Mouse (Mus musculus): Measurements from ENCODE around the gene Cga.

The Cga gene

GRCm38 (mm10) chr4:34893479-34893878, at the start of gene Cga:
Gene Cga (plus strand): TSS chr4:34893779.
- no peak for DNase-seq (ENCODE audit: low spot score)

GRCm38 (mm10) chr4:34843839-34844238, 49.7 kb upstream of the Cga start:
- no peak for DNase-seq (ENCODE audit: low spot score)

DNA sequence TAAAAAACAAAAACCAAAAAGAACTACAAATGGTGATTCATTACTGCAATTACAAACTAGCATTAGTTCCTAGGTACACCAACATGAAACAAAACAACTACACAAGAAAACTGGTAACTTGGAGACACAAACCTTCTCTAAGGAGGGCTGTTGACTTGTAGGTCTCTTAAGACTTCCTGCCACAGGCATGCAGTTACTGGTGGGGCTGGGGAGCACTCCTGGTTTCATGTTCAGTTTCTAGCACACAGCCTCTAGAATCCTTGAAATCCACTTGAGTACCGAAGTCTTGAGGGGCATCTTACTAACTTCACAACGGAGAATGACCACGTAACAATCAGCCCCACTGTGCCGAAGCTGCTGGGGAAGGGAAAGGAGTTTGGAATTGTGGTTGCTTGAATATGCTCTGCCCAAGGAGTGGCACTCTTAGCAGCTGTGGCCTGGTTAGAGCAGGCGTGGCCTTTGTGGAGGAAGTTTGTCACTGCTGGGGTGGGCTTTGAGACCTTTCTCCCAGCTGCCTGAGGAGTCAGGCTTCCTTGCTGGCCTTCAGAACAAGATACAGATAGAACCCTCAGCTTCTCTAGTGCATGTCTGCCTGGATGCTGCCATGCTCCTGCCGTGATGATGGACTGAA, 45.8 kb upstream of the Cga start:
- no peak for DNase-seq (ENCODE audit: low spot score)

GRCm38 (mm10) chr4:34850156-34850555, 43.4 kb upstream of the Cga start:
- no peak for DNase-seq (ENCODE audit: low spot score)

GRCm38 (mm10) chr4:34852051-34852450, 41.5 kb upstream of the Cga start:
- no peak for DNase-seq (ENCODE audit: low spot score)

- no peak for DNase-seq (ENCODE audit: low spot score)
Observed at GRCm38 (mm10) chr4:34855966-34856365, 37.6 kb upstream of the Cga start.

- DNase-seq (ENCODE audit: low spot score) = no peak
Observed at GRCm38 (mm10) chr4:34858903-34859302, 34.7 kb upstream of the Cga start.

DNA sequence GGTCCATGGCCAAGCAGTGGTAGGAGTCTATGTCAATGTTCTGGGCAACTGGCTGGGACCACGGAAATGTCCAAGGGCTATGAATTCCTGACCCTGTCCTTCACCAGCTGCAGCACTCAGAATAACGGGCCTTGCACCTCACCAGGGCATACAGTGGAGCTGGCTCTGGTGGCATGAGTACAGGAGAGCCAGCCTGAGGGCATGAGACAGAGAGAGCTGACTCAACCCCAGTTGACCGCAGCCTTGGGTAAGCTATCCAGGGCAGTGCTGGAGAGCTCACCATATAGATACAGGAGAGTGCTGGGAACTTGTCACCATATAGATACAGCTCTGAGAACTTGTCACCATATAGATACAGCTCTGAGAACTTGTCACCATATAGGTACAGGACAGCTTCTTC, 34.2 kb upstream of the Cga start:
- DNase-seq (ENCODE audit: low spot score) = no peak

DNA sequence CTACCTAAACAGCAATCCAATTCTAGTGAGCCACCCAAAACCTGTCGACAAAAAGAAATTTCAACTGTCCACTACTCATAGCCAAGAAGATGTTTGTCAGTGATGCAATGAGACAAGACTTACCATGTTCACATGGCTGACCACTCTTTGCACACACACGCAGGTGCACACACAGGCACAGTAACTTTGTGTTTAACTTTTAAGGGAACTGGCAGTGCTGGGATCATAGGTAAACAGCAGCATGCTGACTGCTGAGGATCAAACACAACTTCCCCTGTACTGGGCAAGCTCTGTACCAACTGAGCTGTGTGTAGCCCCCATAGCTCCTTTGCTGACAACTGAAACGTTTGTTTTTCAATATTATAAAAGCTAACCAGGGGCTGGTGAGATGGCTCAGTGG, 32.1 kb upstream of the Cga start:
- DNase-seq (ENCODE audit: low spot score) = no peak

- no peak for DNase-seq (ENCODE audit: low spot score)
Observed at GRCm38 (mm10) chr4:34869813-34870212, 23.8 kb upstream of the Cga start.

DNA sequence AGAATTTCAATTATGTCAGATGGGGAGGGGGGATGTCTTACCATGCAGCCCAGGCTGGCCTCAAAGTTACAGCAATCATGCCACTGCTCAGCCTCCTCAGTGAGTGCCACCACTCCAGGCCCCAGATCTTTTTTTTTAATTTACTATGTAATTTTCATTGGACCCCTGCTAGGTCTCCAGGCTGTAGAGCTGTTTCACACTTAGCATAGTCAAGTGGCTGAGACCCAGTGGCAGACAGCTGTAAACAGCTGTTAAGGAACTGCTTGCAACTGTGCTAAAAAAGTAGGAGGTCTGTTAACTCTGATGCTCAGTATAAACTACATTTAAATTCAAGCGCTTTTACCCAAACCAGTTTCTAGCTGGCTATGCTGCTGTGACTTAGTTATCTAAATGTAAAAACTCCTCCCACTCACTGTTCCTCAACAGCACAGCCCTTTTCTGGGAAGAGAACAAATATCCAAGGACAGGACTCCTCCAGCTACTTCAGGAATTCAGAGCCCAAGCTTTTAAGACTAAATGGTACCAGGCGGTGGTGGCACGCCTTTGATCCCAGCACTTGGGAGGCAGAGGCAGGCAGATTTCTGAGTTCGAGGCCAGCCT, 20.6 kb upstream of the Cga start:
- no peak for DNase-seq (ENCODE audit: low spot score)

DNA sequence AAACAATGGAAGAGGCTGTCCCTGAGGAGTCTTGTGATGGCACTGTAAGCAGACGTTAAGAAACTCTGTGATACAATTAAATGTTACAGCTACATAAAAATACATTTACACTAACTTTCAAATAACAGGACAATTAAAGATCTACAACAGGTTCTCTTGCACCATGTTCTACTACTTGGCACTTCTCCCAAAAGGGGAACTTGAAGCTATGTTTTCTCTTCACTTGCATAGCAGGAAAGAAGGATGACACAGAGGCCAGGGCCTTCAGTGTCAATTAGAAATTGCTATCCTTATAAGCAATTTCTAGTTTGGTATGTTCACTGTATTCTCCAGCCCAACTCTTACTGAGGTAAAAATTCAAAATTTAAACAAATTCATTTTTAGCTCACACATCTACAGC, 19.3 kb upstream of the Cga start:
- no peak for DNase-seq (ENCODE audit: low spot score)

GRCm38 (mm10) chr4:34880921-34881650, 12.5 kb upstream of the Cga start:
- no peak for DNase-seq (ENCODE audit: low spot score)

GRCm38 (mm10) chr4:34881851-34882250, 11.7 kb upstream of the Cga start:
- DNase-seq (ENCODE audit: low spot score) = peak; percentile 16

DNA sequence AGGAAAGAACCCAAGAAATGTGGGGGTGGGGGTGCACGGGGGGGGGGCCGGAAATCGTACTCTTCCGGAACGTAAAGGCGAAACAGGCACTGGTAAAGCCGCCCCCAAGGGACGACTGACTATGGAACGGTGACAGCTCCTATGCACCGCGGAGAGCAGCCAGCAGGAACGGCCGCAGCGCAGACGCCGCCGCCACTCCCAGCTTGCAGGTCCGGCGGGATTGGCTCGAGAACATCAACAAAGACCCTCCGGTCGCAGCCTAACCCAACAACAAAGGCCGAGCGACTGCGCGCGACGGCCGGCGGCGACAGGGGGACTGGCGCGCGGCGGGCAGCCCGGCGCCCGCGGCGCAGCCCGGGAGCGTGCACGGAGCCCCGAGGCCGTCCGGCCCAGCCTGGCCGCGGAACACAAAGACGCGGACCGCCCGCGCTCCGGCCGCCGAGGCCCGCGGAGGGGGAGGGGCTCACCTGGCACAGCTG, 11.2 kb upstream of the Cga start:
- peak; percentile 66 for DNase-seq (ENCODE audit: low spot score)

DNA sequence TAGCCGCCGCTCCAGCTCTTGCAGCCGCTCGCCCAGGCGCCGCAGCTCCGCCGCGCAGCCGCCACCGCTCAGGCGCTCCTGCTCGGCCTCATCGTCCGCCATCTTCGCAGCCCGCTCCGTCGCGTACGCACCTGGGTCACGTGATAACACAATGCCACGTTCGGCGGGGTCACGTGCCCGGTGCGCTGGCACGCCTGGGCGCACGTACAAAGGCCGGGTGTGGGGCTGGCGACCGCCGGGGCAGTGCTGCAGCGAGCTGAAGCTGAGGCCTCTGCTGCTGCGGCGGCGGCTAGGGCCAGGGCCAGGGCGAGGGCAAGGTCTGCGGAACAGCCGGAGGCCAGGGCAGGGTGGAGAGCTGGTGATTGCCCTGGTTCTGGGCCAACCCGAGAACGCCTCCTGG, 10.8 kb upstream of the Cga start, which contains the start of gene Zfp292:
Zfp292 (minus strand) TSS at position 143 of the 400 bp plus-strand sequence.
- peak; percentile 92 for DNase-seq (ENCODE audit: low spot score)

DNA sequence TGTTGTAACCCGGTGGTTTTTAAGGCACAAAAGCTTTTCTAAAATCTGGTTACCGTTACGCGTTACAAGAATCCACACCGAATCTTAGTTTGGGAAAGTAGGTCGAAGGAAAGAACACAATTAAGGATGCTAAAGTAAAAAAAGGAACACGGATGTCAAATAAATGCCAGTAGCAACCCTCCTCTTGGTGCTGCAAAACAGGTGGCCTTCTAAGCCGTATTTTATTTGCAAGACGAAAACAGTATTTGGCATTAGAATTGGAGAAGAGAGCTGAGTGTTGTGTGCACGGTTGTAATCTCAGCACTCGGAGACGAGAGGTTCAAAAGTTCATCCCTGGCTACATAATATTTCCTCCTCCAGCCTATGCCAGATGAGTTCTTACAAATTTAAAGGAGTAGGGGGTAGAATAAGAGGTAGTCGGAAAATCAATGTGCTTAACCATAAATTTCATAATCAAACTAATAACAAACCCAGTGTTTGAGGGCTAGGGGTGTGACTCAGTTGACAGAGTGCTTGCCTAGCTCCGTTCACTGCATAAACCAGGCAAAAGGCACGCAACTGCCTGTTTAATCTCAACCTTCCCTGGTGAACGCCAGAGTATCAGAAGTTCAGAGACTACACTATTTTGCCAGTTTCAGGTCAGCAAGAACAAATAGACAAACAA, 10.1 kb upstream of the Cga start:
- peak; percentile 19 for DNase-seq (ENCODE audit: low spot score)

GRCm38 (mm10) chr4:34885631-34886351, 7.8 kb upstream of the Cga start:
- peak; percentile 8 for DNase-seq (ENCODE audit: low spot score)

DNA sequence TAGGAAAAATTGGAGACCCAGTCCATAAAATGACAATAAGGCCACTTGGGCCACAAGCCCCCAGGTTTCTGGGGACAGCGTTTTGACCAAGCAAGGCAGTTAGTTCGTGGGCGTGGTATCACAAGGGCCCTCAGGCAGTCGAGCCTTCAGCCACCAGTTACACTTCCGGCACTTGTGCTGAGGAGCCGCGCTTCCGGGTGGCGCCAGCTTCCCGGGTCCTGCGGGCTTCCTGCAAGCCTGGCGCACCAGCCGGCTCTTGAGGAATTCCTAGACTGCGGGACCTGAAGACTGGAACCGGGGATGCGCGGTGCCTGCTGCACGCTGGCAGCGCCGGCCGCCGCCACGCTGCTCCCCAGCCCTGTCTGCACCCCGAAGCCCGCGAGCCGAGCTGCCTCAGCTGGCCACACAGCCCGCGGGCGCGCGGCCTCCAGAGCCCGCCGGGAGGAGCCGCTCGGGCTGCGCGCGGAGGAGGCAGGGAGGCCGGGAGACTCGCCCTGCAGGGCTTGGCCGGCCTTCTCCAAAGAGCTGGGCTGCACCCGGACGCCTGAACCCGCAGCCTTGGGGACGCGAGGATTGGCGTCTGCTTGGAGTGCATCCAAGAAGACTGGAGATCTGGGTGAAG, 7.0 kb upstream of the Cga start:
- DNase-seq (ENCODE audit: low spot score) = peak; percentile 86

GRCm38 (mm10) chr4:34887295-34887694, 6.3 kb upstream of the Cga start:
- DNase-seq (ENCODE audit: low spot score) = no peak

GRCm38 (mm10) chr4:34889101-34889811, 4.3 kb upstream of the Cga start:
- DNase-seq (ENCODE audit: low spot score) = no peak

Data from MN1 (cell line).